Mouse (Mus musculus) CH12.LX (cell line): ENCODE measurements around the gene Tmem108. TPM values are rescaled to one million over a fixed set of nuclear protein-coding genes. Genes with fewer than 3 reads are reported as not detected.

ENCODE experiments used
- DNase-seq: peaks from one replicate; pipeline ENCODE4 v3.0.0-alpha.2; 2013; ENCODE audit errors: extremely low read depth
- H3K27ac ChIP-seq: 2 replicates; pipeline ENCODE4 v1.5.1; 2012; ENCODE audit warnings: low read depth, mild to moderate bottlenecking, control low read depth, moderate library complexity; ENCODE audit not compliant: insufficient read depth
- H3K27me3 ChIP-seq: replicated peaks from 2 replicates; pipeline ENCODE3; 2012; ENCODE audit warnings: inconsistent platforms
- H3K36me3 ChIP-seq, 2 experiments: replicated peaks in 1 of 2; 2 replicates each; pipeline versions ENCODE3 to v1.6.1; 2012; ENCODE audit warnings: inconsistent platforms in 1 of 2, low read length in 1 of 2, mild to moderate bottlenecking in 1 of 2, mixed read lengths in 1 of 2, moderate library complexity in 1 of 2; ENCODE audit not compliant: control insufficient read depth in 1 of 2, insufficient read depth in 1 of 2
- H3K4me1 ChIP-seq, 2 experiments: 2 replicates each; pipeline ENCODE4 v1.6.1; 2012; ENCODE audit warnings: inconsistent platforms in 1 of 2, moderate library complexity in 1 of 2; ENCODE audit not compliant: insufficient read depth in 2 of 2, control insufficient read depth in 1 of 2
- H3K4me2 ChIP-seq: 2 replicates; pipeline ENCODE4 v1.6.1; 2012; ENCODE audit warnings: low read depth, mild to moderate bottlenecking, control low read depth; ENCODE audit not compliant: poor library complexity, insufficient read depth, severe bottlenecking
- H3K4me3 ChIP-seq, 3 experiments: fragments of 150-350 bp in 1 of 3; sonication (generic) in 1 of 3; replicated peaks in 1 of 3; 2 replicates each; pipeline versions ENCODE3 to v1.5.1; 2011 to 2012; ENCODE audit warnings: low read depth in 2 of 3, low read length in 2 of 3, mild to moderate bottlenecking in 2 of 3, moderate library complexity in 2 of 3, control low read depth in 1 of 3, improper control_type of control experiment in 1 of 3, inconsistent platforms in 1 of 3, mixed read lengths in 1 of 3; ENCODE audit not compliant: poor library complexity in 1 of 3
- H3K79me2 ChIP-seq: replicated peaks from 2 replicates; pipeline ENCODE4 v1.6.1; 2012; ENCODE audit warnings: mild to moderate bottlenecking, moderate library complexity; ENCODE audit not compliant: control insufficient read depth, poor library complexity, insufficient read depth, severe bottlenecking; ENCODE audit errors: extremely low read depth
- H3K9ac ChIP-seq: 2 replicates; pipeline ENCODE4 v1.6.1; 2012; ENCODE audit warnings: low read depth, mild to moderate bottlenecking, control low read depth, moderate library complexity; ENCODE audit not compliant: insufficient read depth
- H3K9me3 ChIP-seq: replicated peaks from 2 replicates; pipeline ENCODE3; 2012; ENCODE audit warnings: low read length, inconsistent platforms, mixed read lengths
- CHD1 ChIP-seq: IDR thresholded peaks from 2 replicates; pipeline ENCODE4 v1.6.1; 2012; ENCODE audit warnings: low read depth, low read length, improper control_type of control experiment, inconsistent platforms
- E2F4 ChIP-seq: IDR thresholded peaks from 2 replicates; pipeline ENCODE4 v1.6.1; 2011; ENCODE audit warnings: low read depth, low read length, improper control_type of control experiment; ENCODE audit not compliant: insufficient replicate concordance
- ELF1 ChIP-seq: IDR thresholded peaks from 2 replicates; pipeline ENCODE4 v1.6.1; 2014; ENCODE audit warnings: low read depth, mild to moderate bottlenecking, inconsistent platforms, low read length, improper control_type of control experiment
- EP300 ChIP-seq: IDR thresholded peaks from 2 replicates; pipeline ENCODE4 v1.6.1; 2011; ENCODE audit warnings: low read length, improper control_type of control experiment
- HCFC1 ChIP-seq: IDR thresholded peaks from 2 replicates; pipeline ENCODE4 v1.6.1; 2012; ENCODE audit warnings: low read depth, mild to moderate bottlenecking, inconsistent platforms, low read length, improper control_type of control experiment
- IRF4 ChIP-seq: IDR thresholded peaks from 2 replicates; pipeline ENCODE4 v1.6.1; 2014; ENCODE audit warnings: low read depth, mild to moderate bottlenecking, inconsistent platforms, low read length, improper control_type of control experiment
- JUND ChIP-seq: conservative IDR thresholded peaks from 2 replicates; pipeline ENCODE4 v1.6.1; 2011; ENCODE audit warnings: low read depth, low read length, improper control_type of control experiment
- MAFK ChIP-seq: IDR thresholded peaks from 2 replicates; pipeline ENCODE4 v1.6.1; 2011; ENCODE audit warnings: low read length, improper control_type of control experiment; ENCODE audit not compliant: insufficient replicate concordance
- MAX ChIP-seq: IDR thresholded peaks from 2 replicates; pipeline ENCODE4 v1.6.1; 2011; ENCODE audit warnings: low read length, improper control_type of control experiment
- MEF2A ChIP-seq: IDR thresholded peaks from 2 replicates; pipeline ENCODE4 v1.6.1; 2014; ENCODE audit warnings: low read depth, mild to moderate bottlenecking, inconsistent platforms, low read length, improper control_type of control experiment, borderline replicate concordance
- MXI1 ChIP-seq: IDR thresholded peaks from 2 replicates; pipeline ENCODE4 v1.6.1; 2011; ENCODE audit warnings: mild to moderate bottlenecking, low read depth, low read length, improper control_type of control experiment
- NELFE ChIP-seq: IDR thresholded peaks from 2 replicates; pipeline ENCODE4 v1.6.1; 2011; ENCODE audit warnings: low read depth, low read length, improper control_type of control experiment
- NRF1 ChIP-seq: IDR thresholded peaks from 2 replicates; pipeline ENCODE4 v1.6.1; 2014; ENCODE audit warnings: low read depth, mild to moderate bottlenecking, inconsistent platforms, low read length, improper control_type of control experiment, moderate library complexity
- PAX5 ChIP-seq: IDR thresholded peaks from 2 replicates; pipeline ENCODE4 v1.6.1; 2012; ENCODE audit warnings: low read length, inconsistent platforms, mixed read lengths
- POLR2A ChIP-seq: IDR thresholded peaks from 2 replicates; pipeline ENCODE4 v1.6.1; 2011; ENCODE audit warnings: low read depth, mild to moderate bottlenecking, improper control_type of control experiment, low read length
- RAD21 ChIP-seq: IDR thresholded peaks from 2 replicates; pipeline ENCODE4 v1.6.1; 2011; ENCODE audit warnings: low read depth, mild to moderate bottlenecking, low read length, improper control_type of control experiment, moderate library complexity
- RCOR1 ChIP-seq: conservative IDR thresholded peaks from 2 replicates; pipeline ENCODE4 v1.6.1; 2012; ENCODE audit warnings: low read depth, mild to moderate bottlenecking, inconsistent platforms, low read length, improper control_type of control experiment
- SMC3 ChIP-seq: IDR thresholded peaks from 2 replicates; pipeline ENCODE4 v1.6.1; 2011; ENCODE audit warnings: low read depth, low read length, improper control_type of control experiment
- TCF12 ChIP-seq: IDR thresholded peaks from 2 replicates; pipeline ENCODE4 v1.6.1; 2014; ENCODE audit warnings: low read depth, mild to moderate bottlenecking, inconsistent platforms, low read length, improper control_type of control experiment
- USF1 ChIP-seq: IDR thresholded peaks from 2 replicates; pipeline ENCODE4 v1.6.1; 2014; ENCODE audit warnings: low read depth, mild to moderate bottlenecking, inconsistent platforms, low read length, improper control_type of control experiment
- ZKSCAN1 ChIP-seq: IDR thresholded peaks from 2 replicates; pipeline ENCODE4 v1.6.1; 2012; ENCODE audit warnings: low read depth, inconsistent platforms, low read length, improper control_type of control experiment, borderline replicate concordance
- dilution Hi-C: fragments of 300-500 bp; cut with MboI; formaldehyde crosslinking; loops from 2 replicates; pipeline ENCODE4 v1.14.3; 2020; ENCODE audit warnings: low sequenced_read_pairs; ENCODE audit not compliant: extremely low pct_unique_long_range_greater_than_20kb, extremely low pct_ligation_motif_present
- in situ Hi-C: fragments of 300-500 bp; cut with MboI; formaldehyde crosslinking; loops from 3 replicates; pipeline ENCODE4 v1.14.3; 2019; ENCODE audit warnings: low sequenced_read_pairs, low pct_ligation_motif_present, low pct_unique_long_range_greater_than_20kb, mixed read lengths
- polyA plus RNA-seq: library from polyadenylated mRNA; unstranded; fragments of >175 nt; gene quantifications from 2 replicates; pipeline ENCODE4 v1.2.1, GENCODE M21; 2012; ENCODE audit warnings: low read depth; ENCODE audit not compliant: insufficient read length
- total RNA-seq, 2 experiments: library from RNA; depleted of rRNA; stranded (reverse); fragments of 300-350 nt in 1 of 2; fragments of >200 nt in 1 of 2; gene quantifications; 2 replicates each; pipeline ENCODE4 v1.2.3; 2012 to 2014

The Tmem108 gene
- total and polyA plus RNA-seq, 3 experiments = 0.04 to 0.13 (median 0.07) TPM

GRCm38 (mm10) chr9:103577731-103578130 lies 183.9 kb downstream of the Tmem108 start:
- Histone ChIP-seq H3K4me2 (no peak overlapping the region), H3K9me3 (peaks cover 8% of the 10 kb centered on the region), H3K79me2 (no peaks in the 10 kb centered on the region), H3K27me3 (peaks cover 38% of the 10 kb centered on the region)
- in situ Hi-C loops = no loop called here
- no peak for TF ChIP-seq MAFK
- TF ChIP-seq HCFC1 = no peak
- TF ChIP-seq USF1 = no peak
- no peak for TF ChIP-seq CHD1
- TF ChIP-seq ZKSCAN1 = no peak
- no peak for TF ChIP-seq PAX5
- no peak for TF ChIP-seq JUND
- no peak for TF ChIP-seq MEF2A
- no peak for TF ChIP-seq EP300
- no peak for TF ChIP-seq NELFE
- no peak for TF ChIP-seq MXI1
- no peak for TF ChIP-seq NRF1
- no peak for TF ChIP-seq E2F4
- no peak for TF ChIP-seq IRF4
- TF ChIP-seq RAD21 = no peak
- TF ChIP-seq, all 38 proteins: peak for 0
- dilution Hi-C loops = no loop called here
- Histone ChIP-seq H3K4me3 (no peak overlapping the region), H3K27ac (no peak overlapping the region), H3K4me1 (peaks cover 0 to 5% of the 10 kb centered on the region in 2 experiments; a peak in 1 of 4 replicates), H3K9ac (no peak overlapping the region), H3K36me3 (no peaks in the 10 kb centered on the region)
- DNase-seq = no peak

GRCm38 (mm10) chr9:103577181-103577580 lies 184.5 kb downstream of the Tmem108 start:
- Histone ChIP-seq H3K4me2 (no peak overlapping the region), H3K36me3 (no peaks in the 10 kb centered on the region), H3K4me1 (no peaks in the 10 kb centered on the region), H3K27ac (no peak overlapping the region), H3K9ac (no peak overlapping the region), H3K27me3 (peaks cover 34% of the 10 kb centered on the region), H3K79me2 (no peaks in the 10 kb centered on the region), H3K9me3 (peaks cover 8% of the 10 kb centered on the region), H3K4me3 (no peak overlapping the region)
- no peak for TF ChIP-seq TCF12
- no peak for TF ChIP-seq MEF2A
- TF ChIP-seq POLR2A = no peak
- no peak for TF ChIP-seq SMC3
- TF ChIP-seq RCOR1 = no peak
- TF ChIP-seq E2F4 = no peak
- TF ChIP-seq MAFK = no peak
- TF ChIP-seq PAX5 = no peak
- TF ChIP-seq USF1 = no peak
- TF ChIP-seq MAX = no peak
- no peak for TF ChIP-seq HCFC1
- TF ChIP-seq ELF1 = no peak
- no peak for DNase-seq
- in situ Hi-C loops (no loop called here), dilution Hi-C loops (no loop called here)
